Mouse (Mus musculus) common myeloid progenitor, adult 5-6 weeks (primary cell): ENCODE data around the gene Ttc28. TPM values are rescaled to one million over a fixed set of nuclear protein-coding genes. Genes with fewer than 3 reads are reported as not detected.

Experiments used
- ATAC-seq: replicated peaks from 2 replicates; pipeline ENCODE4 v1.8.0; 2016; ENCODE audit warnings: low read depth, mild to moderate bottlenecking, moderate TSS enrichment, inconsistent platforms; ENCODE audit not compliant: poor library complexity, severe bottlenecking
- total RNA-seq: library from RNA; stranded (forward); fragments of 200-1000, 187-1606 nt; gene quantifications from 2 replicates; pipeline ENCODE4 v1.2.3, GENCODE M21; 2017

The Ttc28 gene
- total RNA-seq, 1 experiment from 2014 or later = 2.9 TPM

GRCm38 (mm10) chr5:111181204-111181912 is 301.8 kb downstream of the Ttc28 start:
- ATAC-seq = no peak

GRCm38 (mm10) chr5:111186600-111186999 is 307.0 kb downstream of the Ttc28 start:
- ATAC-seq = no peak

- ATAC-seq = no peak
These were observed 312.4 kb downstream of the Ttc28 start for GRCm38 (mm10) chr5:111191972-111192371.

DNA sequence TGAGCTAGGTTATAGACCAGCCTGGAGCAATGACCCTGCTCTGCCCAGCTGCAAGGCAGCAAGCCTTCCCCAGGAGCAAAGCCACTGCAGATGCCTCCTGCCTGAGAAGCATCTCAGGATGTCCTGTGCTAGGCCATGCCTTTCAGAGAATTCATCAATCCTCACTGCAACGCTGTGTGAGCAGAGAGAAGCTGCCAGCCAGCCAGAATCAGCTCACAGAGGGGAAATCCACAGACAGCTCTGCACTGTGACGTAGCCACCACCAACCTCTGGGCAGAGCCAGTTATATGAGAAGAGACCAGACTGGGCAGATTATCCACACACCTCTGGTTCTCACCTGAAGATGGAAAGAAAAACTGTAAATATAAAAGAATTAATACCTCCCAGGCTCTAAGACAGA is 315.2 kb downstream of the Ttc28 start:
- no peak for ATAC-seq

DNA sequence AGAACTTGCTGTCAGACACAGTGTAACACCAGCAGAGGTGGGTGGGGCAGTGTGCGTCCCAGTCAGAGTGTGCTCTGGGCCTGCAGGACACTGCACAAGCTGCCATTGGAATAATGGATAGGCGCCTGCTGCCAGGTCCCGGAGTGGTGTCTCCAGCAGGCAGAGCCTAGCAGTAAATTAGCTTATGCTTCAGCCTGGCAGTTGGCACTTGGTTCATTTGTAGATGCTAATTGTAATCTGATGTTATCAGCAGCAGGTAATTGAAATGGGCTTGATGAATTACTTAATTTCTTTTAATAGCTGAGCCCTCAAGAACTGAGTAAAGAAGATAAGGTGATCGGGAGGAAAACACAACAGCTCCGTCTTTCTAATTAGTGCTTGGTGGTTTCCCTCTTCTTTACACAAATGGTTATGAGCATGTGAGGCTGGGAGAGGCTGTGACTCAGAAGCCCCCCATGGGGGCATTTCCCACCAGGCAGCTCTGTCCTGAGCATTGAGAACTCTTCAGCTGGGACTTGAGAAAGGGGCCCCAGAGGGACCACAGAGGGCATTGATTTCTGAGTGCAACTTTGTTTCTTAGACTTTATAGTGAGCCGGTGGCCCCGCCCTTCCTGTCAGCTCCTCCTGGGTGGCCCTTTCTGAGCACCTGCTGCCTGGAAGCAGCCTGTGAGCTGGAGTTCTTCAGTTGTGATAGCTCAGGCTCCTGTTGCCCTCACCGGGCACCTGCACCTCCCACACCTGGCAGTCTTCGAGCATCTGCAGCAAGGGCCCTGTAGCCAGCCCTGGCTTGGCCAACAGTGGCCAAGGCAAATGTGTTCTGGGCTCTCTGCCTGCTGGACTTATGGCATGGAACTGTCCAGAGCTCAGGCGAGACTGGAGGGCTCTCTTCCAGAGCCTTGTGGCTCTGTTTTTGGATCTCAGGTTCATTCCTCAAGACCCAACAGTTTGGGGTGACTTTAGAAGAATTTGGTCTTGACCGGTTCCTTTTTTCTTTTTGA is 316.2 kb downstream of the Ttc28 start:
- ATAC-seq = no peak

DNA sequence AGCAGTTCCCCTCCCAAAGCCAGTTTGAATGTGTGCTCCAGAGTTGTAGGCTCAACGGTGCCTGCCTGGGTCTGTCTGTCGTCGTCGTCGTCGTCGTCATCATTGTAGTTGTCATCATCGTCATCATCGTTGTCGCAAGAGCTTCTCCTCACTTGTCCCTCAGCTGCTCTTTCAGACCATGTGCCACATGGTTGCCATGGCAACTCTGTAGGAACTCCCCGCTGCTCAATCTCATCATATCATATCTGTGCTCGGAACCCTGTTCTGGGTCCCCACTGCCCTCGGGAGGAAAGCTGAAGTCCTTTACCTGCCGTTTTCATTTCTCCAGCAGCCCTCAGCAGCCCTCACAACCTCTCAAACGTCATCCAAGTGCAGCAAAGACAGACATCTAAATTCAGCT is 318.1 kb downstream of the Ttc28 start:
- ATAC-seq = no peak

DNA sequence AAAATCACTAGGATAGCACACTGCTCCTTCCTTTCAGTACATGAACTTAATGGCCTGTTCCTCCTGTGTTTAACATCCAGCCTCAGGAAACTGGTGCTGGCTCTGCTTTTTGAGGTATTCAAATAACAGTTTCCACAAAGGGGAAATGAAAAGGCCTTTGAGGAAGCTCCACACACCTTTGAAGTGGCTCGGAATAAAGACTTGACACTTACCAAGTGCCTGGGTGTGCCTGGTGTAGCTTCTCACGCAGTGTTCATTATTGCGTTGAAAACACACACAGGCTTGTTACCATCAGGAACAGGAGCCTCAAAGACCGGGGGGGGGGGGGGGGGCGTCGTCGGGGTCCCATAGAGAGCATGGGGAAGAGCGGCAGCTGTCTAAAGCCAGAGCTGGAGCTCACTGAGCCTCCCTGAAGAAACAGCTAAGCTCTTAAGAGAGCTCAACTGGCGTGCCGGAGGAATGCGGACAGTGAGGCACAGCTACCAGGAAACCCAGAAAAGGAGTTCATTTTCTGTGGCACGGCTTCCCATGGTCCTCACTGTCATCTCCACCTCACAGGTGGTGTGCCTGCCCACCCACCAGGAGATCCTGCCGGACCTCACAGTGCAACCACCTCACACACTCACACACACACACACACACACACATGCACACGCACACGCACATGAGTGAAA is 320.7 kb downstream of the Ttc28 start:
- 0 out of 2 replicates have a peak, but pooled peaks have one; percentile 11 for ATAC-seq

DNA sequence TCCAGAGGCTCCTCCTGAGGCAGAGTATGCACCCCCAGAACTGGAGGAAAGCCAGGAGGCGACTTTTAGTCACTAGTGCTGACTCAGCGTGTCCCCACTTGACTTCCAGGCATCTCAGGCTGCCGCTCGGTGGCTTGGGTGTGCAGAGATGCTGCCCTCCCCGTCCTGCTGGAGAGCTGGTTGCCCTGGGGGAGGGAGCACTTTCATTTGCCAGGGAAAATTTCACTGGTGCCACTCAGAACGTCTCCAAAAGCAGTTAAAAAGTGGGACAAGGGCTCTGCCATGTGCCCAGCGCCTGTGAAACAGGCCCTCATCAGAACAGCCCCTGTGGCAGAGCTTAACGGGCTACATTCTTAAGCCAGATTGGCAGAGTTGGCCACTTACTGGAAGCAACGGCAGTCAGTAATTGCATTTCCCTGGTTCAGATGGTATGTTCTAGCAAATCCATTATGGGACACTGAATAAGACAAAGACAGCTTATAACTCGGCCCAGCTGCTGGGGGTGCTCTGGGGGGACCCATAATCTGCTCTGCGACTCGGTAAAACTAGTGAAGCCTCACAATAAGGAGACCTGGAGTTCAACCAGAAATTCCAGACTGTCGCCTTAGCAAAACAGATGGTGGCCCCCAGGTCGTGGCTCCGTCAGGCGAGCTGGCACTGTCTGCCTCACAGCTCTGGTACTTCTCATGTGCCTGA is 321.5 kb downstream of the Ttc28 start:
- ATAC-seq = 0 out of 2 replicates have a peak, but pooled peaks have one; percentile 29

DNA sequence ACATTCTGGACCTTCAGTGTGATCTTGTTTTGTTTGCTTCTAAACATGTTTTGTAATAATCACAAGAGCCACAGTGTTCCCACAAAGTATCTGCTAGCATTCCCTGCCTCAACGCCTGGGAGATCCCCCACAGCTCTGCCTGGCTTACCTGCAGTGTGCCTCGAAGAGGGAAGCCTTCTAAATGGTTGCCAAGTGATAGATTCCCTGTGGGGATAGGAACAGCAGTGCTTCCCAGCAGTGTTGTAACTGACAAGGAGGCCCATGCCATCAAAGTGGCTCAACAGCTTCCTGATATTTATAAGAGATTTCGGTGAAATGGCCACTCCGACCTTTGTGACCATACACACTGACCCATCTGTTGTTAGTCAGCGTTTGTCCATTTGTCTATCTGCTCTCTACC is 324.6 kb downstream of the Ttc28 start:
- ATAC-seq = no peak

GRCm38 (mm10) chr5:111204976-111205586 is 325.5 kb downstream of the Ttc28 start:
- no peak for ATAC-seq

DNA sequence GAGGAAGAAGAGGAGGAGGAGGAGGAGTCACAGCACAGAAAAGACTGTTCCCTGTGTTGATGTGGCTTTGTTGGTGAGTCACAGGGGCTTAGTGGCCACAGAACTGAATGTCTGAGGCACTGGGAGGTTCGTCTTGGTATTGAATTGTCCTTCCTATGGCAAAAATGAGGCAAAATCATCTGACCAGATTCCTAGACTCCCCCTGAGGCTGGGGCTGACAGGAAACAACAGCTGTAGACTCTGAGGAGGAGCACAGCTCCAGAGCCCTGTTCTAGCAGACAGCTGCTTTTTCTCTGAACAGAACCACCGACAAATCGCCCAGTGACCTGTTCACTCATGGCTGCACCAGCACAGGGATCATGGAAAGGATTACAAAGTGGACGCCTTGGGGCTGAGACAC is 326.2 kb downstream of the Ttc28 start:
- ATAC-seq = no peak

DNA sequence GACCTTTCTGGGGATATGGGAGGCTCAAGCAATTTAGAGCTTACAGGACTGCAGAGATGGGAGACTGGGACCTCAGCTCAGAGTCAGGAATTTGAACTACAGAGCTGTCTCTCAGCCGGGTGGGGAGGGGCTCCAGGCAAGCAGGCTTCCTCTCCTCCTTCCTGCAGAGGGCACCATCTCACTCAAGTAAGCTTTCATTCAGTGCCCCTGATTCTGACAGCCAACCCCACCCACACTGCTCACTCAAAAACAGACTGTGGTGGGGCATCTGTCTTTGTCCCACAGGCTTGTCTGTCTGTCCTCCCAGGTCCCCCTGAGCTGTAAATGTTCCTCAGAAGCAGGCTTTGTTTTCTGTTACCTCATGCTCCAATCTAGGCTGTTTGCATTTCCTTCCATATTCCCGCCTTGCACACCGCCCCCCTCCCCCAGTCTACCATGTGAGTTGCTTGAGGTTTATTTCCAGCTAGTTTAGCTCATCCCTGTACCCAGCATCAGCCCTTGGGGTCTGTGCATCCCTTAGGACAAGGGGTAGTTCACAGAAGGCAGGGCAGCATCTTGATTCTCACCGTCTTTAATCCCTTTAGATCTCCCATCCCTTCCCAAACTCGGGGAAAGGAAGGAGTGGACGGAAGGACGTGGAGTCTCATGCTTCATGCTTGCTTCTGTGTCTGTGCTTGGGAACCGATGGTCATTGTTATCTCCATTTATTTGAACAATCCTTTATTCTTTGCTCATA is 328.5 kb downstream of the Ttc28 start:
- peak; percentile 81 for ATAC-seq

- peak; percentile 56; the same call in 1 of the 2 replicates for ATAC-seq
These were observed 329.0 kb downstream of the Ttc28 start for GRCm38 (mm10) chr5:111208660-111208969.

DNA sequence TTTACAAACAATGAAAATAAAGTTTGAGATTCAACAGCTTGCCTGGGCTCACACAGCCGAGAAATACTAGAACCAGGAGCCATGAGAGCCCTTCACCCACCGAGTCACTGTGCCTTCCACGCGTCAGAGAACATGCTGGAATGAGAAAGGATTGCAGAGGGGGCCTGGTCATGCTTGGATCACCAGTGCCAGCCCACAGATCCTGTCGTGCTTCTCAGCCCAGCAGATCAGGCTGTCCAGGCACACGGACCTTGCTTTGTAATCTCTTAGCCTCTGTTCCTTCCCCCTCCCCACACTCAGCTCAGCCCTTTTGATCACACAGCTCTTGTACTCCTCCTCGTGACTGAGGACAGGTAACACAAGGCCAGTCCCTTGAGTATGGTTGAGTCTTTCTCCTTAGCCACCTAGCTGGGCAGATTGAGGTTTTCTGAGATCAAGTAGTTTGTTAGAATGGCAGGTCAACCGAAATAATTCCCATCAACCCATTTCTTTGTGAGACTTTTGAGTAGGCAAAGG is 334.4 kb downstream of the Ttc28 start:
- no peak for ATAC-seq

- no peak for ATAC-seq
These were observed 335.3 kb downstream of the Ttc28 start for GRCm38 (mm10) chr5:111214890-111215289.

- no peak for ATAC-seq
These were observed 336.1 kb downstream of the Ttc28 start for GRCm38 (mm10) chr5:111215722-111216121.

DNA sequence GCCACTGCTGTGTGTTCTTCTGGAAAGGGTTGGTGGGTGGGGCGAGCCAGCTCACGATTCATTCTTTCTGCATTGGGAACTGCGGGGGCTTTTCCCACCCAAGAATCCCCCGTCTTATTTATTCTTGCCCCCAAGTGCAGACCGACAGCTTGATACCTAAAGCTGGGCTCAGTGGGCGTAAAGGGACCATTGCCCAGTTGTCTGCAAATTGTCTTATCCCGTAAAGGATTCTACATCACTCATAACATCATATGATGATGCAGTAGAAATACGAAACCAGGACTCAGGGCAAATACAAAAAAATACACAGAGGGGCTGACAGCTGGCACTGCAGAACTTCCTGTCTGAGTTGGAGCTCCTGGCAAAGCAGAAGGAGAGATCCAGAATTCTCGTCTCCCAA is 336.6 kb downstream of the Ttc28 start:
- ATAC-seq = no peak

DNA sequence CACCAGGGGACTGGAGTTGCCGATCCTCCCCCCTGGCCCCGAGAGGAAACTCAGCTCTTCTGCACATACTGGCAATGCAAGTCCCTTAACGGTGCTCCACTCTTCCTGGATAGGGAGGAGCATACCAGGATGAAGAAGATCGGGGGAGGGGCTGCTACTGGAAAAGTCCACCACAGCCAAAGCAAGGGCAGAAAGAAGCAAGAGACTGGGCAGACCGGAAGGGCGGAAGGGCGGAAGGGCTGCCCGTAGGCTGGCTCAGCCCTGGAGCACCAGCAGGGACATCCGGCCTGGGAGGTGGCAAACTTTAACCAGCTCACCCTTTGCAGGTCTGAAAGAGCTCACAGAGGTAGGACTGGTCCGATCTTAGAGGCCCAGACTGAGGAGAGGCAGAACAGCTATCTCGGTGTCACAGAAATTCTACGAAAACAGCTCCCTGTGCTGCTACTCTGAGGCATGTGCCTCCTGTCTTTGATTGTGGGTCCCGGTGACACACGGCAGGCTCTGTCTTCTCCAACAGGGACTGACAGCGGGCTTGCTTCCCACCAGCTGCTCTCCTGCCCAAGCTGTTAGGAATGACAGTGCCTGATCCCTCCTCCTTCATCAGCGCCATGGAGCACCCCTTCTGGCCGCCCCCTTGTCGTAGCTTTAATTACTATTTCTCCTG is 338.0 kb downstream of the Ttc28 start:
- no peak for ATAC-seq
